Mouse (Mus musculus): Measurements from ENCODE around the gene Nfasc.
A peak's percentile ranks its signal among the peaks of the same experiment; 100 is the strongest.

The Nfasc gene

DNA sequence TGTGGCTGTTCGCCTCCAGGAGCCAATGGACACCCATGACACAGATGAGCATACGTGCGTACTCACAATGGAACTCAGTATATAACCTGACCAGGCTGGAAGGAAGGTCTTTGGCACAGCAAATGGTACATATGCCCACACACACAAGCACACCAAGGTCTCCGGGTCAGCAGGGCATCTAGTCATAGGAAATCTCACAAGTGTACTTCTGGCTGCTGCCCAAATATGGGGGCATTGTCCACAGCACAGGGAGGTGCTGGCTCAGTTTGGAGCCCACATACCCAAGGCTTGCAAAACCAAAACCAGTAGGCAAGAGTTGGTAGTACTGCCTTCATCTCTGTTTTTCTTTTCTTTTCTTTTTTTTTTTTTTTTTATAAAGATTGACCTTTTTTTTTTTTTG is 206.1 kb downstream of the Nfasc start:
- DNase-seq, result no peak

DNA sequence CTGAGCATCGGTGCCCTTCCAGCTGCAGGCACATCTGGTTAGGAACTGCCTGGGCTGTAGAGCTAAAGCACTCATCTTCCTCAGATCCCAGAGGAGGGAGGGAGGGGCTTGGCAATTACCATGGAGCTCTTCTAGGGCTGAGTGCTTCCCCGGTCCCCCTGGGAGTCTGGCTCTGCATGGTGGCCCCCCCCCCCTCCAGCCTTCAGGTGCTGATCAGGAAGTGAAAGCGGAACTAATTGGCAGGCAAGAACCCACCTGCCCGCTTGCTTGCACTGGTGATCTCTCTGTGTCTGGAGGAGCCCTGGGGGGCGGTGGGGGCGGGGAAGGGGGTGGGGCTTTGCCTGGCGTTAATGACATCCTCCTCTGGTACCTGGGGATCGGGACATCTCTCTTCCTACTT is 207.8 kb downstream of the Nfasc start:
- DNase-seq, result no peak

DNA sequence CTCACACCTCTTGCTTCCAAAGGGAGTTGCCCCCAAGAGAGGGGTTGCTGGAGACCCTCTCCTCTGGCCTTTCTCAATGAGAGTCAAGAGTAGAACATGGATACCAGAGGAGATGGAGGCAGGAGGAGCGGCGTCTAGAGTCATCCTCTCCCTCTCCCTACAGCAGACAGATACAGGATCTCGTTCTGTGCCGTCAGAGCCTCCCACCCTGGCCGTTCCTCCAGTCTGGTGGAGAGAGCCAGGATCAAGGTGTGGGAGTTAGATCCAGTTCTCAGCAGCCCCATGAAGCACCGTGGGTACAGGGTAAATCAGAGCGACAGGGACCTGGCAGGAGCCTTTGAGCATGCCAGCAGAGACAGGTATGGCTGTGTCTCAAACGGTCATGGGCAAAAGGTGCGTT is 209.1 kb downstream of the Nfasc start:
- DNase-seq, result no peak

DNA sequence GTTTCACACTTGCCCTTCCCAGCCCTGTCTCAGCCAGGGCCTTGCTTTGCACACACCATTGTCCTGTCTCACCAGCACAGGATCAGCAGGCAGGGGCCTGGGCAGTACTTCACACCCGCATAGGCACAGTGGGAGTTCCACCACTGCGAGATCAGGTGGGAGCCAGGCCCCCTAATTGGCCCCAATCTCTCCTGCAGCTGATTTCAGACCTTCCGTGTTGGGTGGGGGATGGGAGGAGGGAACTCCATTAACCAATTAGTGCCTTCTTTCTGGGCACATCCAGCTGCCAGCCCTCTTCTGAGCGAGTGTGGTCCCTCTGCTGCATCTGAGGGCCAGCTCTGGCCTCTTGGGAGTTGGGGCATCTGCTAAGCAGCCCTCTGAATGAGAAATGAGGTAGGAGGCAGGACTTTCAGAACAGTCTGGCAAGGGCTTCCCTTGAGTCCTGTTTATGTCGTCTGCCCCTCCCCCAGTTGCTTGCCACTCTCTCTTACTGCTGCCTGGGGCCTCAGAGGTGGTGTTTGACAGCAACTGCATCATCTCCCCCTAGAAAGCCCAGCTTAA is 210.9 kb downstream of the Nfasc start:
- no peak for DNase-seq

DNA sequence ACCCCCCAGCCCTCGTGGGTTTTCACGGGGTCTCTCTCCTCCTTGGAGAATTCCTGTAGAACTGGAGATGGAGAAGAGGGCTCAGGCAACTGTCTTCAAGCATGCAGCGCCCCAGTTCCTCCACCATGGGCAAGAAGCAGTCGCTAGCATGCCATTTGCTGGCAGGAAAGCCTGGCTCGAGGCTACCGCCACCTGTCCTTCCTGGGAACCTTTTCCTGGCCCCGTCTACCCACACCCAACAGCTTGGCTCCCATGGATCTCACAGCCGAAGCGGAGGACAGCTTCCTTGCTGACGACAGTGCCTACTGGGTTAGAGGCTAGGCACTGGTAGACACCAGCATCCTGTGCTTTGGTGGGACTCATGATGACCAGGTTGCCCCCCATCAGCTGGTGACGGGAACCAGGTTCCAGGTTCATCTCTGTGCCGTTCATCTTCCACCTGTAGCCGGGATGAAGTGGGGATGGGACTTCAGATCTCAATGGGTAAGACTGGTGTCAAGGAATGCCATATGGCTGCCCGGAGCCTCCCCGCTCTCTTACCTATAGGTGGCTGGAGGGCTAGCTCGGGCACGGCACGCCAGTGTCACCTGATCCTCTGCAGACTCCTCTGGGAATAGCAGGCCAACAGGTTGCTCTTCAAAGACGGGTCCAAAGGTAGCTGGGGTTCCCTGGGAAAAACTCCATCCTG is 212.8 kb downstream of the Nfasc start:
- no peak for DNase-seq

DNA sequence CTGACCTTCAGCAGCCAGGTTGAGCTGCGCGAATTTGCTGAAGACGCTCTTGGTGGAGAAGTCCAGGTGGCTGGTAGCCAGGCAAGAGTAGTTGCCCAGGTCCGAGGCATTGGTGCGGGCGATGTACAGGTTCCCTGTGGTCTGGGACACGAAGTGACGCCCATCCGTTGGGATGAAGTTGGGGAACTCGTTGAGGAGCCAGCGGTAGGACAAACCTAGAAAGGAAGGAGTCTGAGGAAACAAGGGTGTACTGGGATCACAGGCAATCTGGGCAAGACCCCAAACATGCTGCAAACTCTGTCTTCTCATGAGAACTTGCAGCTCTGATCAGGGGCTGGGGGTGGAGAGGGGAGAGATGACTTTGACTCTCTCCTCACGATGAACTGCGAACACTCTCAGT is 213.5 kb downstream of the Nfasc start:
- no peak for DNase-seq

DNA sequence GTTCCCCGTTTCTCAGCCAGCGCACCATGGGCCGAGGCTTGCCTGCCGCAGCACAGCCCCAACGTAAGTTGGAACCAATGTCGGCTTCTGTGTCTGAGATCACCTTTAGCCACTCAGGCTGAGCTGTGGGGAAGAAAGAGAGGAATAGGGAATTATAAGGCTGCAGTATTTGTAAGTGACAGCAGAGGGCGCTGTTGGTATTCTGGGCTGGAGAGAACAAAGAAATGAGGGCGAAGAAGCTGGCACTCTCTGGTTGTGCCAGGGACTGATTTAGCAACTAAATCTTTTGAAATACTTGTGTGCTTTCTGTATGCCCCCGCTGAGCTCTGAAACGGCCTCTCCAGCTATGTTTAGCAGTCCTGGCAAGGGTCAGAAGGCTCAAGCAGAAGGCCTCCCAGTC is 215.8 kb downstream of the Nfasc start:
- peak; percentile 69 to 73 for DNase-seq

DNA sequence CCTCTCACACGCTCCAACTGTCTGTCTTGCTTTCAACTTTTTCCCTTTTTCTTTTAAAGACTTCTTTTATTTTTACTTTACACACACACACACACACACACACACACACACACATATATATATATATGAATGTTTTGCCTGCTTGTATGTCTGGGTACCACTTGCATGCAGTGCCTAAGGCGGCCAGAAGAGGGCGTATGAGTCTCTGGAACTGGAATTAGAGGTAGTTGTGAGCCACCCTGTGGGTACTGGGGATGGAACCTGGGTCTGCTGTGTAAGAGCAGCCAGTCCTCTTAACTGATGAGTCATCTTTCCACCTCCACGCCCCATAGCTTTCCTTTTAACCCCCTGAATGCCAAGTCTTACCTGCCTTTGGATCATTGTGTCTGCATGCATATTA is 217.7 kb downstream of the Nfasc start:
- DNase-seq, result peak; percentile 48 to 53

DNA sequence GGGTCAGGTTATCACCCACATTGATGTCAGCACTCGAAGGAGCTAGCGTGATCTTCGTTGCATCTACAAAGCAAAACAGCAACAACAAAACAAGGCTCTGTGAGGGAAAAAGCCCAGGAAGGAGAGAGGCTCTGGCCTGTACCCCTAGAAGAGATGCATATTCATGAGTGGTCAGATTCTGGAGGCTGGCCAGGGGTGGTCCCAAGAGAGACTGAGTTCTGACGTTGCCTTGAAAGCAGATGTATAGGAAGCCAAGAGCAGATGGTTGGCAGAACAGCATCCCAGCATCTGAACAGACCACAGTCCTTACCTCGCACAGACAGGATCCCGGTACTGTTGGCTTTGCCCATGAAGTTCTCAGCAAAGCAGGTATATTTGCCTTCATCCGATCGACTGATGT is 218.5 kb downstream of the Nfasc start:
- no peak for DNase-seq

DNA sequence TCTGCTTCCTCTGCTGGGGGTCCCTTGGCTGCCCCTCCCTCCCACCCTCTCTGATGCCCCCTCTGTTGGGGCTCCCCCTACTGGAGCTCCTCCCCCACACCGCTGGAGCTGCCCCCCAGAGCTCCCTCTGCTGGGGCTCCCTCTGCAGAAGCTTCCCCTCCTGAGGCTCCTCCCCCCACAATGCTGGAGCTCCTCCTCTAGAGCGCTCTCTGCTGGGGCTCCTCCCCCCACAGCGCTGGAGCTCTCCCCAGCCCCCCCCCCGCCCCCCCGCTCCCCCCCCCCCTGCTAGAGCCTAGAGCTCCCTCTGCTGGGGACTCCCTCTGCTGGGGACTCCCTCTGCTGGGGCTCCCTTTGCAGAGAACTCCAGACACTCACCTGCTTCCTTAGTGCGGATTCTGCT is 220.8 kb downstream of the Nfasc start:
- peak; percentile 81 to 88 for DNase-seq

DNA sequence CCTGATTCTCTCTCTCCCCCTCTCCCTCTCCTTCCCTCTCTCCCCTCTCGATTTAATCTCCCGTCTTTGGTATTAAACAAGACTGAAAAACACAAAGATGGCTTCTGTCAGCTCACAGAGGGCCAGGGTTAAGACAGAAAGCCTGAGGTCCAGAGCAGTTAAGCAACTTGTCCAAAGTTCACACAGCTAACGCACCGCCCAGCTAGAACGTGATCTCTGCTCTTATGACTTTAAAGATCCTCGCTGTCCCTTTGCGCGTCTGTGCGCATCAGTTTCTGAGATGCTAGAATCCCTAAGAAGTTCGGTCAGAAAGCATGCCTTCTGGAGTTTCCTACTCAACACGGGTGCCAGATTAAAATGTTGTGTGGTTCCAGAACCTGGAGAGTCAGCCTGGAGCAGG is 221.9 kb downstream of the Nfasc start:
- DNase-seq, result no peak

DNA sequence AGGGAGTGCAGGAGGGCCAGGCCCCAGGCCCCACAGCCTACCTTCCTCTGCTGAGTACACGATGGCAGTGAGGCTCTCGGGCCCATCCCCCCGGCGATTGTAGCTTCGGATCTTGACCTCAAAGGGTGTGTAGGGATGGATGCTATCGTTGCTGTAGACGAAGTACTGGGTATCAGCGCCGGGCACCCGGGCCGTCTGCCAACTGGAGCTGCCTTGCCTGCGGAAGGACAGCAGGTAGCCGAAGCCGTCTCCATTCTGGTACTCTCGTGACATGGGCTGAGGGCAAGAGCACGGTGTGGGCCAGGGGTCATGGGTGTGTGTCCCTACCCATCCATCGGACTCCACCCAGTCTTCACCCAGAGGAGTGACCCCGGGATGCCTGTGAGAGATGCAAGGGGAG is 223.0 kb downstream of the Nfasc start:
- no peak for DNase-seq

DNA sequence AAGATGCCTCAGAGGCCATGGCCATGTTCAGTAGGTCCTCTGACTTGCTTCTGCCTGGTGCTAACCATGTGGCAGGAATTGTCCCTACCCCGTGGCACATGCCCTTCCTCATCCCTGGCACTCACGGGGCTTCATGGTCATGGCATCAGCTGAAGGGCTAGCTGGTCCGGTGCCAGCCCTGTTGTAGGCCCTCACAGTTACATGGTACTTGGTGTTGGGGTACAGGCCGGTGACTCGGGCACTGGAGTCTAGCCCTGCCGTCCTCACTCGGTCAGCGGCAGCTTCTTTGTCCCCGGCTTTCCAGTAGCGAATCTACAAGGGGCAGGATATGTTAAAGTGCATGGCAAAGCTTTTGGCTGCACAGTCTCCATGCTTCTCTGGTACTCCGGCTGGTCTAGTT is 224.8 kb downstream of the Nfasc start:
- DNase-seq, result no peak

DNA sequence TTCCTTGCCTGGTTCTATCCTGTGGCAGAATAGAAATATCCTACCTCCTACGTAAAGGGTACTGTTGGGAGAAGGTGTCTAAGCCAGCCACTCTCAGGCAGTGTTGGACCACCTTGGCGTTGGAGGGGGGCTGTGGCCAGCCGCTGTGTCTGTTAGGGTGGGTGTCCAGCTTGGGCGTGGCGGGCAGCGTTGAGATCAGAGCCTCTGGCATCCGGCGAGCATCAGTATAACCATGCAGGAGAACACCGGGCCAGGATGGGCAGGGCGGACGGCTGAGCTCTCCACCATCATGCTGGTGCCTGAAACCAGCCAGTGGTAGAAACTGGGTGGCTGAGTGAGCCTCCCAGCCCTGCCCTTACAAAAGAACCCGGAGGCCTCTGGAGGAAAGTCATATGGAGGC is 226.3 kb downstream of the Nfasc start:
- DNase-seq, result no peak
